Mouse (Mus musculus): ENCODE results near the gene Sstr2. TPM values are rescaled to one million over a fixed set of nuclear protein-coding genes. Genes with fewer than 3 reads are reported as not detected.

Sstr2 gene
- polyA plus RNA-seq, 1 experiment from 2014 or later, result 15.5 TPM

- Histone ChIP-seq H3K9ac (no peak overlapping the region), H3K4me3 (no peak overlapping the region), H3K4me2 (no peak overlapping the region), H3K27ac (no peak overlapping the region), H3K36me3 (replicated peaks) (0 out of 2 replicates have a peak, but pooled peaks cover 4% of the 10 kb centered on the region), H3K4me1 (peaks cover 6% of the 10 kb centered on the region), H3K9me3 (no peaks in the 10 kb centered on the region), H3K27me3 (replicated peaks) (no peaks in the 10 kb centered on the region)
- WGBS, result 95% methylated on average over 18 of the region's 18 CpGs
- no peak for ATAC-seq (replicated peaks)
These were observed 6.3 kb downstream of the Sstr2 start for GRCm38 (mm10) chr11:113625437-113625836.

- 58% methylated on average over 4 of the region's 4 CpGs for WGBS
- H3K9ac ChIP-seq, result no peak overlapping the region
- no peak overlapping the region for H3K27ac ChIP-seq
- no peak for ATAC-seq (replicated peaks)
- H3K4me2 ChIP-seq, result no peak overlapping the region
- H3K9me3 ChIP-seq, result no peaks in the 10 kb centered on the region
- no peaks in the 10 kb centered on the region for H3K27me3 ChIP-seq (replicated peaks)
- H3K36me3 ChIP-seq (replicated peaks), result 0 out of 2 replicates have a peak, but pooled peaks cover 4% of the 10 kb centered on the region
- H3K4me3 ChIP-seq, result no peak overlapping the region
- H3K4me1 ChIP-seq, result no peaks in the 10 kb centered on the region
These were observed 8.6 kb downstream of the Sstr2 start for GRCm38 (mm10) chr11:113627785-113628184.

GRCm38 (mm10) chr11:113630642-113631041 is 11.5 kb downstream of the Sstr2 start:
- no peaks in the 10 kb centered on the region for H3K36me3 ChIP-seq (replicated peaks)
- no peaks in the 10 kb centered on the region for H3K4me1 ChIP-seq
- ATAC-seq (replicated peaks), result no peak
- H3K27ac ChIP-seq, result no peak overlapping the region
- H3K27me3 ChIP-seq (replicated peaks), result no peaks in the 10 kb centered on the region
- H3K9ac ChIP-seq, result no peak overlapping the region
- no peak overlapping the region for H3K4me3 ChIP-seq
- no peak overlapping the region for H3K4me2 ChIP-seq
- H3K9me3 ChIP-seq, result no peaks in the 10 kb centered on the region
- WGBS, result 59% methylated on average over 7 of the region's 7 CpGs

- Histone ChIP-seq H3K4me2 (no peak overlapping the region), H3K27ac (no peak overlapping the region), H3K4me1 (no peaks in the 10 kb centered on the region), H3K4me3 (no peak overlapping the region), H3K27me3 (replicated peaks) (no peaks in the 10 kb centered on the region), H3K9me3 (no peaks in the 10 kb centered on the region), H3K9ac (no peak overlapping the region), H3K36me3 (replicated peaks) (no peaks in the 10 kb centered on the region)
- no peak for ATAC-seq (replicated peaks)
- WGBS, result 88% methylated on average over 8 of the region's 8 CpGs
These were observed 12.2 kb downstream of the Sstr2 start for GRCm38 (mm10) chr11:113631302-113631701.

GRCm38 (mm10) chr11:113631862-113632261 is 12.7 kb downstream of the Sstr2 start:
- Histone ChIP-seq H3K27me3 (replicated peaks) (no peaks in the 10 kb centered on the region), H3K9ac (no peak overlapping the region), H3K4me3 (no peak overlapping the region), H3K9me3 (no peaks in the 10 kb centered on the region), H3K4me2 (no peak overlapping the region), H3K4me1 (no peaks in the 10 kb centered on the region), H3K27ac (no peak overlapping the region), H3K36me3 (replicated peaks) (no peaks in the 10 kb centered on the region)
- no peak for ATAC-seq (replicated peaks)
- 77% methylated on average over 8 of the region's 8 CpGs for WGBS

GRCm38 (mm10) chr11:113632303-113632702 is 13.2 kb downstream of the Sstr2 start:
- no peak for ATAC-seq (replicated peaks)
- WGBS, result 89% methylated on average over 7 of the region's 7 CpGs
- Histone ChIP-seq H3K9ac (no peak overlapping the region), H3K9me3 (no peaks in the 10 kb centered on the region), H3K4me3 (no peak overlapping the region), H3K27me3 (replicated peaks) (no peaks in the 10 kb centered on the region), H3K4me1 (no peaks in the 10 kb centered on the region), H3K36me3 (replicated peaks) (no peaks in the 10 kb centered on the region), H3K4me2 (no peak overlapping the region), H3K27ac (no peak overlapping the region)

GRCm38 (mm10) chr11:113633398-113633797 is 14.3 kb downstream of the Sstr2 start:
- no peak overlapping the region for H3K9ac ChIP-seq

GRCm38 (mm10) chr11:113634699-113635121 is 15.6 kb downstream of the Sstr2 start:
- Histone ChIP-seq H3K9ac (no peak overlapping the region), H3K36me3 (replicated peaks) (no peaks in the 10 kb centered on the region), H3K9me3 (no peaks in the 10 kb centered on the region), H3K27ac (no peak overlapping the region), H3K4me3 (no peak overlapping the region), H3K27me3 (replicated peaks) (no peaks in the 10 kb centered on the region), H3K4me2 (no peak overlapping the region), H3K4me1 (no peaks in the 10 kb centered on the region)
- no peak for ATAC-seq (replicated peaks)
- 67% methylated on average over 10 of the region's 10 CpGs for WGBS

More at GRCm38 (mm10) chr11:113633398-113633797, 14.3 kb downstream of the Sstr2 start:
- Histone ChIP-seq H3K27ac (no peak overlapping the region), H3K4me3 (no peak overlapping the region), H3K4me1 (no peaks in the 10 kb centered on the region), H3K27me3 (replicated peaks) (no peaks in the 10 kb centered on the region), H3K36me3 (replicated peaks) (no peaks in the 10 kb centered on the region), H3K9me3 (no peaks in the 10 kb centered on the region), H3K4me2 (no peak overlapping the region)
- ATAC-seq (replicated peaks), result no peak
- 91% methylated on average over 5 of the region's 5 CpGs for WGBS

- no peak overlapping the region for H3K4me2 ChIP-seq
- no peaks in the 10 kb centered on the region for H3K4me1 ChIP-seq
- WGBS, result 91% methylated on average over 12 of the region's 12 CpGs
- no peaks in the 10 kb centered on the region for H3K27me3 ChIP-seq (replicated peaks)
- H3K4me3 ChIP-seq, result no peak overlapping the region
- H3K9me3 ChIP-seq, result no peaks in the 10 kb centered on the region
- H3K9ac ChIP-seq, result no peak overlapping the region
- H3K36me3 ChIP-seq (replicated peaks), result no peaks in the 10 kb centered on the region
- ATAC-seq (replicated peaks), result no peak
- H3K27ac ChIP-seq, result no peak overlapping the region
These were observed 19.5 kb downstream of the Sstr2 start for GRCm38 (mm10) chr11:113638680-113639079.

- H3K27ac ChIP-seq, result no peak overlapping the region
- H3K36me3 ChIP-seq (replicated peaks), result no peaks in the 10 kb centered on the region
- no peak overlapping the region for H3K4me3 ChIP-seq
- no peak overlapping the region for H3K4me2 ChIP-seq
- no peak overlapping the region for H3K9ac ChIP-seq
- H3K9me3 ChIP-seq, result no peaks in the 10 kb centered on the region
- H3K27me3 ChIP-seq (replicated peaks), result no peaks in the 10 kb centered on the region
- 87% methylated on average over 3 of the region's 3 CpGs for WGBS
- peaks cover 13% of the 10 kb centered on the region for H3K4me1 ChIP-seq
- ATAC-seq (replicated peaks), result no peak
These were observed 26.0 kb downstream of the Sstr2 start for GRCm38 (mm10) chr11:113645181-113645580.

- no peak overlapping the region for H3K4me3 ChIP-seq
- 4% methylated on average over 15 of the region's 15 CpGs for WGBS
- no peaks in the 10 kb centered on the region for H3K27me3 ChIP-seq (replicated peaks)
- ATAC-seq (replicated peaks), result no peak
- no peaks in the 10 kb centered on the region for H3K9me3 ChIP-seq
- no peaks in the 10 kb centered on the region; the same call in 1 of the 2 replicates for H3K36me3 ChIP-seq (replicated peaks)
- H3K4me2 ChIP-seq, result peak overlapping the region; percentile 73; the same call in 1 of the 2 replicates
- H3K9ac ChIP-seq, result no peak overlapping the region
- H3K27ac ChIP-seq, result no peak overlapping the region
- H3K4me1 ChIP-seq, result peaks cover 28% of the 10 kb centered on the region
These were observed 29.0 kb downstream of the Sstr2 start for GRCm38 (mm10) chr11:113648152-113648551.

- peak within 1 kb of the TSS; percentile 93 for H3K9ac ChIP-seq
- H3K4me3 ChIP-seq, result peak within 1 kb of the TSS; percentile 88
- no peak; the same call in 1 of the 2 replicates for ATAC-seq (replicated peaks)
- peak within 1 kb of the TSS; percentile 93 for H3K27ac ChIP-seq
- H3K4me1 ChIP-seq, result peaks cover 28% of the 10 kb centered on the region
- 40% methylated on average over 26 of the region's 26 CpGs for whole genome bisulfite sequencing
- H3K4me2 ChIP-seq, result peak within 1 kb of the TSS; percentile 73
- H3K36me3 ChIP-seq (replicated peaks), result no peaks in the 10 kb centered on the region; the same call in 1 of the 2 replicates
- no peaks in the 10 kb centered on the region for H3K9me3 ChIP-seq
- H3K27me3 ChIP-seq (replicated peaks), result no peaks in the 10 kb centered on the region
These were observed 29.7 kb downstream of the Sstr2 start, which contains the start of gene Cog1 for GRCm38 (mm10) chr11:113648690-113649352. TSS of gene Cog1 (plus strand) at chr11:113649169.
